Mouse (Mus musculus): ENCODE data around the gene Nmnat2.

The Nmnat2 gene

DNA sequence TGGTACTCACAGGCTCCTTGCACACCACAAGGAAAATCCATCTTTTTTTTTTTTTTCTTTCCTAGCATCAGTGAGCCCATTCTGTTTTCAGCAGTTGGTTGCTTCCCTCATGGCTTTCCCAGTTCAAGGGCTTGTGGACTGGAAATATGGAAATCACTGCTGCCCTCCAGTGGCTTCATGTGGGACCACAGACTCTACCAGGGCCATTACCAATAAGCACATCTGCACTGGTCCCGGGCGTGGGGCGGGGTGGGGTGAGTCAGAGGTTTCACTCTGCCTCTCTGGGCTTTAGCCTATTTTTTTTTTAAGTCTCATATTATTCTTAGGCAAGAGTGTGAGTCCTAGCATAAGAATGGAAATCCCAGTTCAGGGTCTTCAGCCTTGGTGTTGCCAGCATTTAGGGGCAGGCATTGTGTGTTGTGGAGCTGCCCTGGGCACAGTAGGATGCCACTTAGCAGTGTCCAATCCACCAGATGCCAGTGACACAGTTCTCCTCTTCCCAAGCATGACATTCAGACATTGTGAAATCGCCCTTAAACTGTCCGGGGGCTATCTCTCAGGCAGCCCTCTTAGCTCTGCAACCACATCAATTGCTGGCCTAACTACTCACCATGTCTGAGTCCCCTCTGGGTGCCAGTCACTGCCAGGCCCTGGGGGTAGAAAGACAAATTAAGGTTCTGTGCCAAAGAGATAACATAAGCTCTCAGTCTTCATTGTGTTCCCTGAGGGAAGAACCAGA lies 137.6 kb downstream of the Nmnat2 start:
- peak; percentile 100 for DNase-seq (ENCODE audit: low read depth, low spot score)

DNA sequence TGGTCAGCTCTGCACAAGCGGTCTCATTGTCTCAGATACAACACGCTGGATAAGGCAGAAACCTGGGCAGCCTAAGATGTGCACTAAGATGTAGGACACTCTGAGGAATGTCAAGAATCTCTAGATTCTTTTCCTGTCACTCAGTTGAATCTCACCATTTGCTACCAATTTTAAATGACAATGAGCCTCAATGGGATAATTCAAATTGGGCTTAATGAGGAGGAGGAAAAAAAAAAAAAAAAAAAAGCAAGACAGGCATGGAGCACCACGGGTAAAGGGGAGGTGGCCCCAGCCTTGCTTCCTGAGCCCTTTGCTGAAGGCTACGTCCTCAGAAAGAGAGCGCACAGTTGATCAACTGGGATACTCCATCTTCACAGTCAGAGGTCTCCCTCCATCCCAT lies 138.4 kb downstream of the Nmnat2 start:
- peak; percentile 29 for DNase-seq (ENCODE audit: low read depth, low spot score)

DNA sequence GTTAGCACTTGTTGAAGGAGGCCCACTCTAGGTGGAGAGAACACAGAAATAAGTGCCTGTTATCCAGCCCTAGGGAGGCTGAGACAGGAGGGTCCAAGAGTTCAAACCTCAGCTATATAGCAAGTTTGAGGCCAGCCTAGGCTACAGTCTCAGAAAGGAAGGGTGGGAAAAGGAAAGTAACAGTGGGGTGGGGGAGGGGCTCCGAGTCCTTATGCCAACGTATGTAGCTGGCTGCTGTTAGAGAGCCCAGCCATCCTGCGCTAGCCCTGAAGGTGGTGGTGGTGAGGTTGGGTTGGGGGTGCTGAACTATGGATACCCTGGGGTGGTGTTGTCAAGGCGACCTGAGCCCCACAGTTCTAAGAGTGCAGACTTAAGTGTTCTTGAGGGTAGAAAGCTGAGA lies 138.8 kb downstream of the Nmnat2 start:
- DNase-seq (ENCODE audit: low read depth, low spot score), result no peak

DNA sequence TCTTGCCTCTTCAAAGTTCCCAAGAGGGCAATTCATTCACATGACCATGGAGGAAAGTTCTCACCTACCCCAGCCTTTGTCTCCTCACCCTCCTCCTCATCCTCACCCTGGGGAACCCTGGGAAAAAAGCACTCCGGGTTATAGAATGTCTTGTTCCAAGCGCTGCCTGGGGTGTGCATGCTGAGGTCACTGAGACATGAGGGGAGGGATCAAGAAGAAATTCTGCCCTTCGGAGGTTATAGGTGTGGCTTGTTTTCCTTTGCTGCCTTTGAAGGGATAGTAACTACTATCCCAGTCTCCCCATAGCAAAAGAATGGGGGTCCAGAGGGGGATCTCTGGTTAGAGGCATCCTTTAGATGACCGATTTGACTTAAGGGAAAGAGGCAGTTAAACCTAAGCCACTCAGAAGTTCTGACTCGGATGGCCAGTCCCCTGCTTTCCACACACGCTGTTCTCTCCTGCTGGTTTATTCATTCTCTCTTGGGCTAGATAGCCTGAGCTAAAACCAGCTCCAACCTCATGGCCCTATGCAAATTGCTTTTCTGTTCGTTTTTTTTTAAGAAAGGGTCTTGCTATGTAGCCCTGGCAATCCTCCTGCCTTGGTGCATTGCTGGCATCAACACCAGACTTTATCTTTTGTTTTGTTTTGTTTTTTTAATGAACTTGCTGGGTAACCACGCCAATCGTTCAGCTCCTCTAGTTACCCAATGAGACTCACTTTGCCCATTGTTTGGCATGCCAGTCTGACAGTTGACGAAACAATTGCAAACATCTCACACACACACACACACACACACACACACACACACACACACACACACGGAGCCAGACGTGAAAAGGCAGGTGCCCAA lies 139.7 kb downstream of the Nmnat2 start:
- DNase-seq (ENCODE audit: low read depth, low spot score), result no peak

DNA sequence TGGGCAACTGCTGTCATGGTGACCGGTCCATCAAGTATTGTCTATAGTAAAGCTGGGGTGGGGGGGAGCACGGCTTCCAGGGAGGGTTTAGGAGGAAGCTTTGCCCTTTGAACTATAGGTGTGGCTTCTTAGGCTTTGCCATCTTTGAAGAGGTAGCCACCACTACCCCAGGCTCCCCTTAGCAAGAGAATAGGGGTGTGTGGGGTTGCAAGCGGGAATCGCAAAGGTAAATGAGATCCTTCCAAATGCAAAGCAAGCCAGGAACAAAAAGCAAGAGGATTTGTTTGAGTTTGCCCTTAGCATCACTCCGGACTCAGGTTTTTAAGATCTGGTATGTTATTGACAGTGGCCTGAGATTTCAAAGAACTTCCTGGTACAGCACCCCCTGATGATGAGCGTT lies 140.5 kb downstream of the Nmnat2 start:
- no peak for DNase-seq (ENCODE audit: low read depth, low spot score)

DNA sequence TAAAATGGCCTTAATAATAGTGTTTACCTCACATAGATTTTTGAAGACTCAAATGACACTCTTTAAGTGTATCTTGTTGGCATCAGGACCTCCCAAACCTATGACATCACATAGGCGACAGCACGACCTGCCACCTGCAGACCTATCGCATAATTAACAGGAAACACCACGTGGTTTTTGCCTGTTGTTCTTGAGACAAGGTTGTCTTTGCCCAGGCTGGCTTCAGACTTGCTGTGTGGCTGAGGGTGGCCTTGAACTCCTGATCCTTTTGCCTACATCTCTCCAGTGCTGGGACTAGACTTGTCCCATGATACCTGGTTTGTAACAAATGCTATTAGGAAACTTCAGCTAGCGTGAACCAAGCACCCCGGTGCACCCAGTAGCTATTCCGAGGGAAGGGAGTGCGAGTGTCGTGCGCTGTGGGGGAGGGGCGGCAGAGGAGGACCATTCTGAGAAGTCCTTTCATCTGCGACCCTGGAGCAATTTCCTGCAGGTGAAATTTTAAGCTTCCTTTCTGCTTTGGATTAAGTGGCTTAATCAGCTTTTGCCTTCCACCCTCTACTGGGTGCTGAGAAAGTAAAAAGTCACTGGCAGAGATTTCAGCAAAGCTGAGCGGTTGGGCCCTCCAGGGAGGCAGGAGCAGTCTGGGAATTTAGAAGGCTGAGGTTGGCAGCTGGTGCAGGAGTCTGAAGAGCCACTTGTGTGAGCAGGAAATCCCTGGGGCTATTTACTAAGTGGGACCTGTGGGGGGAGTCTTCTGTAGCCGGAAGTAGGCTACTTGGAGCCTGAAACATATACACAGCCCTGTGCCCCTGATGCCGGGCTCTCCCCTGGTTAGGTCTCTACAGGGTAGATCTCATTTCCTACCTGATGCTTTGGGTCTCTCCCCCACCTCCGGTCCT lies 141.3 kb downstream of the Nmnat2 start:
- DNase-seq (ENCODE audit: low read depth, low spot score), result no peak

DNA sequence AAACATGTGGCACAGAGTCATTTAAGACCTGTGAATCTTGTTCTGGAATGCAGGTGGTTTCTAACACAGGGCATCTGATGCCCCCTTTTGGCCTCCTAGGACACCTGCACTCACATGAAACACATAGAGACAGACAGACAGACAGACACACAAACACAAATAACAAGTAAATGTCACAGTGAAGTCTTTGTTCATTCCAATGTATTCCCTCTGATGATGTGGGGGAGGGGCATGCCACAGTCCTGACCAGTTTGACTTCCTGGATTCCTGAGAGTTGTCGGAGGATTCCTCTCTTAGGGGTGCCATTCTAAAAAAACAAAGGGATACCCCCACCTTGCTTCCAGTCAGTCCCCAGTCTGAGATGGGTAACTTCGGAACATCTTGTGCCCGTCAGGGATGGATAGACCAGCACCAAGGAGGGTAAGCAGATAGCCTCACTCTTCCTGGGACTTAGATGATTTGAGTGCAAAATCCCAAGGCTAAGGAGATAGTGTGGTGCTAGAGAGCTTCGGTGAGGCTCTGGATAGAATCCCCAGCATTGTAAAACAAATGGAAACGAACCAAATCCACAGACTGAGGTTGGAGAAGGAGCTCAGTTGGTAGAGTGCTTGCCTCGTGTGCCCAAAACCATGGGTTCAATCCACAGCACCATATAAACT lies 142.4 kb downstream of the Nmnat2 start:
- DNase-seq (ENCODE audit: low read depth, low spot score), result no peak

DNA sequence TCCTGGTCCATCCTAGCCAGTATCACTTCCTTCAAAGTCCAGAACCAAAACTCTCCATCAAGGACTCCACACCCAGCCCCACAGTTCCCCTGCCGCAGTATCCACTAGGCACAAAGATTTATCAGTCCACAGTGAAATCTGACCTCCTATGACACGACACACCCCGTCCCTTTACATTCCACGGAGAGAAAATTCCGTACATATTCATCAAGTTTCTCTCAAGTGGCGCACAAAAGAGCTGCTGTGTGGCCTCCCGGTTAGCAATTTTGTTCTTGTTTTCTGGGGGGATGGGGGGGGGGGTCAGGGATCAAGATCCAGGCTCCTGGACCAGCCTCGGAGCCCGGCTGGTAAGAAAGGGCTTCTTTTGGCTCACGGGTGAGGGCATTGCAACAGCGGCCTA lies 143.8 kb downstream of the Nmnat2 start:
- DNase-seq (ENCODE audit: low read depth, low spot score), result no peak

DNA sequence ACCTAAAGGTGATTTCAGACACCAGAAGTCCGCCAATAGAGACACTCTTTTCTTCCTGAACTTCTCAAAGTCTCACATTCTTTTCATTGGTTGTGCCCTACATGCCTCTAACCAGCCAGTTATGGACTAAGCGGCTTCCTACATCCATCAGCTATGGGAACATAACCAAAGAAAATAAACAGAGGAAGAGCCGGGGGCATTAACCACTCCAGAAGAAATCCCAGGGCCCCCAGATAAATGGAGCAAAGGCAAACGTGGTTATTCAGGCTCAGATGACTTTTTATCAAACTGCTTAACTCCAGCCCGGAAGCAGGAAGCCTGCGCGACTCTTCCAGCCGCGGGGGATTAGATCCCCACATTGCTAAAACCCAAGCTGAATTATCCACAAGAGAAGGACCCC lies 146.1 kb downstream of the Nmnat2 start:
- DNase-seq (ENCODE audit: low read depth, low spot score), result peak; percentile 52

DNA sequence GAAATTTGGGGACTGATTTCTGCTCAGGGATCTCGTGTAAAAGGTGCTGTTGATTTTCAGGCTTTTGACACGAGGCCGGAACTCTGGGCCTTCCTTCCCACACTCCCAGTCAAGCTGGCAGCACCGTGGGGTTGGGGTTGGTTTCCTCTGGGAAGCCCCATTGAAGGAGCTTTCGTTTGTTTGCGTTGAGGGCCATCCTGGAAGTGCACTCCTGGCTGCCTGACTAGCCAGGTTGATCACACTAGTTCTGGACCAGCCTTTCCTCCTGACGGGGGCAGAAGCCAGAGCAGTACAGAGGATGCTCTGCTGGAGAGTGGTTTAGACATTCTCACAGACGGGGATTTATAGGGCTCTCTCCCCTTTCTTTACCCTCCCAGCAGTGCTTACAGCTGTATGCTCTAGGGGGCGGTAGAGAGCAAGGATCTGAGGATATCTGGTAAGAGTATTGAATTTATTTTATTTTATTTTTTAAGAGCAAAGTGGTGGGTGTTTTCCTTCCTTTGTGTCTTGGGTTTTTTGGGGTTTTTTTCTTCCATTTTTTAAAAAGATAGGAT lies 146.6 kb downstream of the Nmnat2 start:
- DNase-seq (ENCODE audit: low read depth, low spot score), result peak; percentile 54

DNA sequence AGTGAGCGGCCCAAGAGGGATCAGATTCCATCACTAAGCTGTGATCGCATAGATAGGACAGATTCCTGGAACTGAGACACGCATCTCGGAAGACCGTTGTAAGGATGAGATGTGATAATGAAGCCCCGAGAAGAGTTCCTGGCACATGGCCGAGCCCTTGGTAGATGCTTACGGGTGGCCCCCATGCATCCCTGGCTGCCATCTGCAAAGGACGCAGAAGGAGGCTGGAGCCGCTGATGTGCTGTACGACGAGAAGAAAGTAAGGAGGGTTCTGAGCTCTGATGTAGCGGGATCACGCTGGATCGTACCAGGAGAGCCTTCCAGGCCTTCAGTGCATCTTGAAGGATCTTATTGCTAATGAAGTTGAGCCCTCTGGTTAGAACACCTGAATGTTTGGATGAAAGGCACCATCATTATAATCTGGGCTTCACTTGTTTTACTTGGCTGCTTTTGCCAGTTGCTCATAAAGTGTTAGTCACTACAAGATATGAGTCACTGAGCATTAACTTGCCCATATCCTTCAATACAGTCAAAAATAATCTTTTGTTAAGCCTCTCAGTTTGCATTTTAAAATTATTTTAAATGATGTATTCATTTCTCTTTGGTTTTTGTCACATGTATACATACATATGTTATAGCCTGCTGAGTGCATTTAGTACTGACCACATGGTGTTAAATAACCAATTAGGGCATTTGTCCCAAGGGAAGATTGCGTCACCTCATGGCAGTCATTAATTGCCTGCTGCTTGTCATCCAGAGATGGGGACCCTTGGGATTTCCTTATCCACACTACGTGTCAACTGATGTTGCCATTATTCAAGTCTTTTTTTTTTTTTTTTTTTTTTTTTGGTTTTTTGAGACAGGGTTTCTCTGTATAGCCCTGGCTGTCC lies 147.7 kb downstream of the Nmnat2 start:
- DNase-seq (ENCODE audit: low read depth, low spot score), result peak; percentile 85

DNA sequence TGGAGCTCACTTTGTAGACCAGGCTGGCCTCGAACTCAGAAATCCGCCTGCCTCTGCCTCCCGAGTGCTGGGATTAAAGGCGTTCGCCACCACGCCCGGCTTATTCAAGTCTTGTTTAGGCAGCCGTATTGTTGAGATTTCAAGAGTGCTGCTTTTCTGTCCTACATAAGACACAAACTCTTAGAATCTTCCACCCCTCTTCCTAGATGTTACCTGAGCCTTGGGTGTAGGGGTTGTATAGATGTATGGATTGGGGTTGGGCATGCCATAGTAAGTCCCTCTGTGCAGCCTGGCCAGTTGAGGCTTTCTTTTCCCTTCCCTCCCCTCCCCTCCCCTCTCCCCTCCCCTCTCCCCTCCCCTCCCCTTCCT lies 148.4 kb downstream of the Nmnat2 start:
- DNase-seq (ENCODE audit: low read depth, low spot score), result no peak

DNA sequence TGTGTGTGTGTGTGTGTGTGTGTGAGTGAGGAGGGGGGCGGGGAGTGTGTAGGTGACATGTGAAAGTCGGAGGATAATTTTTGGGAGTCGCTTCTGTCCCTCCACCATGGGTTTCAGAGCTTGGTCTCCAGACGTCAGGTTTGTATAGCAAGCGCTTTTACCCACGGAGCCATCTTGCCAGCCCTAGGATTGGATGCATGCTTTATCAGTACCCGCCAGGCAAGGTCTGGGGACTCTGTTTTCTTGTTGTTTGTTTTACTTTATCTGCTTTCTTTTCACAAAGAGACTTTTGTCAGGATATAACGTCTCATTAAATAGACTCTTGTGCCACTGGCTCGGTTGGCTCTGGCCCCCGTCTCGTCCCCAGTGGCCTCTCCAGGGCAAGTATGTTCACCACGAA lies 150.0 kb downstream of the Nmnat2 start:
- no peak for DNase-seq (ENCODE audit: low read depth, low spot score)

DNA sequence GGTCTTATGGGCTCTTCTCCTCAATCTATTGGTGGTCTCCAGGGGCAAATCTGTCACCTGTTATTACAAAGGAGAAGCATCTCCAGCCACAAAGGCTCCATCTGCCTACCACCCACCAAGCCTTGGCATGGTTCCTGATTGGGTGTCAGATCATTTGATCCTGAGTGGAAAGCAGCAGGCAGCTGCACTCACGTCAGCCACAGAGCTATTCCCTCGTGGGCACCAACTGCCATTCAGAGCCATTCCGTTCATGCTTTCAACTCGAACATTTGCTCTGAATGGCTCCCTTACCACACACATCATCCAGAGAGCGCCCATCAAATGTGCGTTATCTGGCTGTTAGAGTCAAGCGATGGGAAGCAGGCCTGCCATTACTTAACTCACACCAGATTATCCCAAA lies 153.1 kb downstream of the Nmnat2 start:
- DNase-seq (ENCODE audit: low read depth, low spot score), result no peak

DNA sequence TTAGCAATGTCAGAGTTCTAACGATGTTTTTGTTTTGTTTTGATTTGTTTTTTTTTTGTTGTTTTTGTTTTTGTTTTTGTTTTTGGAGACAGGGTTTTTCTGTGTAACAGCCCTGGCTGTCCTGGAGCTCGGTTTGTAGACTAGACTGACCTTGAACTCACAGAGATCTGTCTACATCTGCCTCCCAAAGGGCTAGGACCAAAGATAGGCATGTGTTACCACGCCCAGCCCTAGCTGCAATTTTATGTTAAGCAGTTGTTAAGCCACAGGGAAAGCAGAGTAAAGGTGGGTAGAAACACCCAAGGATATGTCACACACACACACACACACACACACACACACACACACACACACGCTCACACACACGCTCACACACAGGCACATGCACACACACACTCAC lies 154.6 kb downstream of the Nmnat2 start:
- DNase-seq (ENCODE audit: low read depth, low spot score), result no peak

DNA sequence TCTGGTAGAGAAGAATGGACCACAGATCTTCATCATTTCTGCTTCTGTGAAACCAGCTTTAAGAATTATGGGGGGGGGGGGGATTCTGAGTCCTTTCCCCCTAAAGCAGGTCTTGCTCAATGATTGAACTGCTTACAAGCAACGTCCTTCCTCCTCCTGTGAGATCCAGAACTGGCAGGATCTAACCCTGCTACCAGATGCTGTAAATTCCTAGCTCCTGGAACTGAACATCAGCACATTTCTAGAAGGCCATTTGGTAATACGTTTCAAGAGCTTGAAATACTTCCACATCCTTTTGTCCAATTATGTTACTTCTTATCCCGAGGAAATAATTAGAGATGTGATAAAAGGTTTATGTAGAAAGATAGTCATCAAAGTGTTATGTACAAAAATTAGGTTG lies 155.0 kb downstream of the Nmnat2 start:
- DNase-seq (ENCODE audit: low read depth, low spot score), result no peak

DNA sequence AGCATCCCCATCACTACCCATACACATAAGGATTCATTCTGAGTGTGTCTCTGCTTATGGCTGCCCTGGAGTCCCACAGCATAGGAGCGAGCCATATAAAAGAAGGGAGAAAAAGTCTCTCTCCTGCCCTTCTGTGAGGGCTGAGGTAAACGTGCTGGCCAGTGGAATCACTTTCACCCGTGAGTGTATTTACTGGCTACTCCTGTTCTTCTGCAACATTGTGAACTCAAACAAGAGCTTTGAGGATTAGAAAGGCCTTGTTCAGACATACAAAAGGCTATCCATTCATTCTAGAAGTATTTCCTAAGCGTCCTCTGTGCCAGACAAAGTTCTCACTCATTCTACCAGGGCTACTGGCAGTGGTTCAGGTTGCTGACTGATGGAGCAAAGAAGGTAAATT lies 156.8 kb downstream of the Nmnat2 start:
- DNase-seq (ENCODE audit: low read depth, low spot score), result no peak

DNA sequence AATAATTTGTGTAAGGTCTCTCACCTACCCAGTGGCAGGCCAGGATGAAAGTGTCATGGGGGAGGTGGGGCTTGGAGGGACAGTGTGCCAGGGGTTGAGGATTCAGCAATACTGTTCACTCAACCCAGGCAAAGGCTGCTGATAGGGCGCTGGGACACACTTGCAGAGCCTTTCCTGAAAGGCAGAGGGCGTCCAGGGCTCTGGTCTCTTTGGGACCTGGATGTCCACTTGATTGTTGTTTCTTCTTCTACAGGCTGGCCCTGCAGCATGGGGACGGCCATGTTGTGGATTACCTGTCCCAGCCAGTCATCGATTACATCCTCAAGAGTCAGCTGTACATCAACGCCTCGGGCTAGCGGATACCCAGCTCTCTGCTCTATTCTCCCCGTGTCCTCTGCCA lies 160.5 kb downstream of the Nmnat2 start:
- DNase-seq (ENCODE audit: low read depth, low spot score), result no peak

DNA sequence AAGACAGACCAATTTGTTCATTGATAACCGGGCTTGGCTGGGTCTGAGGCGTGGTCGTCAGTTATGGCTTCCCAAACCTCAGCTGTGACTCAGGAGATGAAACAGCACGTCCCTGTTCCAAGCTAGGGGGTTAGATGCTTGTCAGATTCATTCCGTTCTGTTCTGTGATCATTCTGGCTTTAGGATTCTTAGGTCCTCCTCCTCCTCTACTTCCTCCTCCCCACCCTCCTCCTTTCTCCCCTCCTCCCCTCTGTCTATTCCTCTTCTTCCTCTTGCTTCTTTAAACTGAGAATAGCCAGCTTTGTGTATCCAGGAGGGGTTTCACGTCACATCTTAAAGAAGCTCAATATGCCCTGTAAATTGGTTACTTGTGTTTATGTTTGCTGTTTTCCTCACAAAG lies 165.8 kb downstream of the Nmnat2 start:
- DNase-seq (ENCODE audit: low read depth, low spot score), result peak; percentile 40

DNA sequence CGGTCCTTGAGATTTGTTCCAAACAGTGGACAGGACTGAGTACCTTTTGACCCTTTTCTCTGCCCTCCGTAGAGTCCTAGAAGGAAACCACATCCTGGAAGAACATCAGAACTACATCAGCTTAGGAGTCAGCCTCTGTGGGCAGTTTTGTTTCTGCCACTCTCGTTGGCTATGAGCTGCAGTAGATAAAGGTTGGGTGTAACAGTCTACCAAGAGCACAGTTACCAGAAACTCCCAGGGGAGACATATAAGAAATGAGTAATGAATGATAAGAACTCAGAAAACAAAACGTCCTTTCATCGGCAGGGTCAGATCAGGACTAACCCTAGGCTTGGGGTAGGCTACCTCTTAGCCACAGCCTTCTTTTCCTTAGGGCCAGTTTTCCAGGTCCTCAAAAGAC lies 166.5 kb downstream of the Nmnat2 start:
- peak; percentile 88 for DNase-seq (ENCODE audit: low read depth, low spot score)

Measured in 3T3-L1 (cell line).